Mouse (Mus musculus) thymus, postnatal 25 days (tissue): ENCODE measurements around the gene 1700025G04Rik.

Experiments
- DNase-seq: peaks from one replicate; pipeline ENCODE4 v3.0.0; 2022

1700025G04Rik gene

GRCm38 (mm10) chr1:151890041-151890621 is 199.8 kb downstream of the 1700025G04Rik start:
- DNase-seq: no peak

- no peak for DNase-seq
These were observed 202.3 kb downstream of the 1700025G04Rik start for GRCm38 (mm10) chr1:151887631-151888030.

DNA sequence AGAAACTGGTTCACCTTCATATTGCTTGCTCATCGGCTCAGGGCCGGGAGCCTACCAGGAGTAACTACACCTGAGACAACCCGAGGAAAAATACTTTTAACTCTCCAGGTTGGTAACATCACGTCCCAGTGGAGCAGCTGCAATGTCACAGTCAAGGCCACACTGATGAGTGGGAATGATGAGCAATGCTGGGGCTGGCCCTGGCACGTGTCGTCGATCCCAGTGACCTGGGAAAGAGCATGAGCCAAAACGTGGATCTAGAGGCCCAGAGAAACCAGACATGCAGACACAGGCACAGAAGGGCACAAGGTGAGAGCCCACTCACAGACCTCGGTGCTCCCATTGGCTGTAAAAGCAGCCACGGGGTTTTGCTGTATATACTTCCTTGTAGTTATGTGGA is 202.8 kb downstream of the 1700025G04Rik start:
- DNase-seq: no peak

DNA sequence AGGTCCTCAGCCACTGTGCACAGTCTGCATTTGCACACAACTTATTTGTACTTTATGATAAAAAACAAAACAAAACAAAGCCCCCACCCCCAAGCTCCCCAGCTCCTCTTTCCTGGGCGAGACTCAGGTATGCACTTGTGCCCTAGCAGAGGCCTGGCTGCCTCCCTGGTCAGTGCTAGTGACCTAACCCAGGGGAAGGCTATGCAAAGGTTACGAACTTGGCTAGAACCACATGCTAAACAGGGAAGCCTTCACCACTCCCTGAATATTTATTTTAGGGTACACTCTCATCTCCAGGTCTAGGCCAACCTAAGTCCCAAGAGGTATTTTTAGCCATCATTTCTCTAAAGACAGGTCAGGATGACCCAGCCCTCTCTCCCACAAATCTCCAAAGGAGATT is 203.8 kb downstream of the 1700025G04Rik start:
- no peak for DNase-seq

DNA sequence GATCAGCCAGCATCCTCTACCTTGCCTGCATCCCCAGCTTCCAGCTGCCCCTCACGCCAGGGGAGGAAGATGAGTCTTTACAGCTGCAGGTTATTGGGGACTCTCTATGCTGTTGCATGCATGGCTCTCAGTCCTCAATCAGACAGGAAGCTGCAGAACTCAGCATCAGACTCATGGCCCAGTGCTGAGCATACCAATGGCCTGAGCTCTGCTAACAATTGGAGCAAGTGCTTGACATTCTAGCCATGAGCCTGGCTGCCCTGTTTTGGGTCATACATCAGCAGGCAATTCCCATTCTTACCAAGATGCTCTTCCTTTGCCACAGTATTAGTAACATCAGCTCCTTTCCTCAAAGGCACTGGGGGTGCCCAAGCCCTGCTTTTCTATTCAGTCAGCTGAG is 208.7 kb downstream of the 1700025G04Rik start:
- DNase-seq: no peak

- DNase-seq: no peak
These were observed 209.2 kb downstream of the 1700025G04Rik start for GRCm38 (mm10) chr1:151880731-151881130.

- DNase-seq: no peak
These were observed 210.0 kb downstream of the 1700025G04Rik start for GRCm38 (mm10) chr1:151879966-151880365.

DNA sequence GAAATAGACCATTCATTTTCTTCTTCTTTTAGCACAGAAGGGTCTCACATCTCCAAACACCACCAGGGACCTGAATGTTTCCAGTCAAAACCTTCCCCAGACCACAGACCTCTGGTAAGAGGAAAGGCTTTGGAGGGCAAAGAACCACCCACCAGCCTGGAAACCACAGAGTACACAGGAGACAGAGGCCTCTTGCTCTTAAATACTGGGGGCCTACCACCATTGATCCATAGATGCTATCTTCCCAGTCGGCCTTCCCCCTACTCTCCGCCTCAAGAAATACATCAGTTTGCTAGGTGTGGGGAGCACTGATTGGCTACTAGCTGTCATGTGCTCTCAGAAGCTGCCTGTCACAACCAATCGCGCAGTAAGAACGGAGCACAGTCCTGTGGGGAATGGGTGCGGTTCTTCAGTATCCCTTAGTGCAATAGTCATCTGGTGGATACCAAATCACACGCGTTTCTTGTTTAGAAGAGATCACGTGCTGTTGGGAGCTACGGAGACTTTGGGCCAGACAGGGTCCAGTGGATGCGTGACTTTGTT is 210.5 kb downstream of the 1700025G04Rik start:
- no peak for DNase-seq

DNA sequence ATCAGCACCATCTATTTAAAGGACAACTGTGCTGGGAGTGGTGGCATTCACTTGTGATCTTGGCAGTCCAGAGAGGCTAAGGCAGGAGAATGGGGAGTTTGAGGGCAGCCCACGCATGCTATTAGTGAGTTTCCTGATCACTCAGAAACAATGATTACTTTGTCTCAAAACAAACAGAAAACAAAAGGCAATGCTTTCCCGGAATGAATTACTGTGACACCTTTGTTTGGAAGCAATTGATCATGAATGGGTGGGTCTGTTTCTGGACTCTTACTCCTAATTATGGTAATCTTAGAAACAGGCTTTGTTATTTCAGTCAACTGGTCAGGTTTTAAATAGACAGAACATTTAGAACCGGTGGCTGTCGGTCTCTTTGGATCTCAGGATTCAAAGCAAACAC is 211.5 kb downstream of the 1700025G04Rik start:
- no peak for DNase-seq

DNA sequence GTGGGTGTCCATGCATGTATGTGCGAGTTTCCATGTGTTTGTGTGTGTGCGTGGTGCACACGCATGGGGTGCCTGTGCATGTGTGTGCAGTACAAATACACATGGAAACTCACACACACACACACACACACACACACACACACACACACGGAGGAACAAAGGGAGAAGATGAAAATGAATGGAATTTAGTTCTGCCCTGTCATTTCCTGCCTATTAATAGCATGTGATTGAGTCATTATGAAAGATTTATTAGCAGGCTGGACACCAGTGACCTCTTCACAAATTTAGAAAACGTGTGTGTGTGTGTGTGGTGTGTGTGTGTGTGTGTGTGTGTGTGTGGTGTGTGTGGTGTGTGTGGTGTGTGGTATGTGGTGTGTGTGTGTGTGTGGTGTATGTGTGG is 217.0 kb downstream of the 1700025G04Rik start:
- no peak for DNase-seq

DNA sequence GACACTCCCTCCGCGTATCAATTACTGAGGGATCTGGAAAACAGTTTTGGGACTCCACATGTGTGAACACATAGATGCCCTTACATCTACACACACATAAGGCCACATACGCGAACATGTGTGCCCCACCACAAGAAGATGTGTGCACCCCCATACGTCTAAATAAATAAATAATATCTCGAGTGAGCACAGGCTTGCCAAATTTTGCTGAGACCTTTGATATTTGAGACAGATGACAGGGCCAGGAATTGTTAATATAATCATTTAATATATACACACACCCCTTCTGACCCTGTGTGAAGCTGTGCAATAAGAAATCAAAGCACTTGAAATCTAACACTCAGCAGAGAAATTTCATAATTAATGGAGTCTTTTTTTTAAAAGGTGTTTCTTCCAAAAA is 225.6 kb downstream of the 1700025G04Rik start:
- no peak for DNase-seq

- DNase-seq: no peak
These were observed 226.2 kb downstream of the 1700025G04Rik start for GRCm38 (mm10) chr1:151863797-151864147.

- no peak for DNase-seq
These were observed 226.7 kb downstream of the 1700025G04Rik start for GRCm38 (mm10) chr1:151863135-151863796.

- DNase-seq: no peak
These were observed 227.8 kb downstream of the 1700025G04Rik start for GRCm38 (mm10) chr1:151862109-151862508.

DNA sequence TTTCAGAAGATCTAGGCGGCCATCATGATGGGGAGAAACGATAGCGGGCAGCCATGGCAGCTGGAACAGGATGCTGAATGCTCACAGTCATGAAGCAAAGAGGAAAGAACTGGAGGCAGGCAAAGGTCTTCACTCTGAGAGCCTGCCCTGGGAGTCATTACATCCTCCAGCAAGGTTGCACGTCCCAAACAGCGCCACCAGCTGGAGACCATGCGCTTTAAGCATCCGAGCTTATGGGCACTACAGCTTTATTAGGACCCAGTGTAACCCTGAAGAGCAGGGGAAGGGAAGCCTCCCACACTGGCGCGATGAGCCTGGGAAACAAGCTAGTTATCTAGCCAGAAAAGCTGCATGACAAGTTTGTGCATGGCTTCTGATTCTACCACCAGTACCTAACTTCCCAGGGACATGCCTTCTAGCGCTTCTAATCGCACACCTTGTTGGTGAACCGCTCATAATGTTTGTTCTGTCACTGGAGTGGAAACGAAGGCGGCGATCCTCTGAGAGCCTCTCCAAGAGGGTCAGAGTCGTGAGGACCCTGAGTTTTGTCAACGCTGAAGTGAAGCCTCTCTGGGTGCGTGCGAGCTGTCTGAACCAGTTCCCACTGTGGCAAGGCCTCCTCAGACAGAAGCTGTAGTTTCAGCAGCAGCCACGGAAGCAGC is 228.5 kb downstream of the 1700025G04Rik start:
- DNase-seq: no peak

DNA sequence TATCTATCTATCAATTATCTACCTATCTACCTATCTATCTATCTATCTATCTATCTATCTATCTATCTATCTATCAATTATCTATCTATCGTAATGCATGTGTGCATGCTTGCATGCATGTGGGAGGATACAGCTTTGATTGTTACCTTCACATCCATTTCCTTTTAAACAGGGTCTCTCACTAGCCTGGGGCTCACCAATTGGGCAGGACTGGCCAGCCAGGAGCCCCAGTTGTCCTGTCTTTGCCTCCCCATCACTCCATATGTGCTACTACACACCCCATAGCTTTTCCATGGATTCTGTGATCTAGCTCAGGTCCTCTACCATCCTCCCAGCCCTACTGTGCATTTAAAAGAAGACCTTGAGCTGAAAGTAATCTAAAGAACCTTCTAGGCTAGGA is 231.5 kb downstream of the 1700025G04Rik start:
- DNase-seq: no peak

DNA sequence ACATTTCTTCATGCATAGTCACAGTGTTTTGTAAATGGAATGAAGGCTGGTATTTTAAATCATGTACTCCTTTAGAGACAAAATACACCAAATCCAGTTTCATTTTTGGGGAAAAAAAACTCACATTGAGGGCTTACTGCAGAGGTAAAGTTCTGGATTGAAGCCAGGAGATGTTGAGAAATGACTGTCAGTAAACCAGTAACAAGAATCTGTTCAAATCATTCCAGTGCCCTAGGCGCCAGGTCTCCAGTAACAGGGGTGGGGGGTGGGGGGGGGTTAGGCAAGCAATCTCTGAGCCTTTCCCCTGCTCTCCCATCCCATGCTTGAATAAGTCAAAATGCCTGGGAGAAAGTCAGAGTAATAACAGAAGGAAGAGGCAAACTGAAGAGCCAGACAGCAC is 234.4 kb downstream of the 1700025G04Rik start:
- no peak for DNase-seq

DNA sequence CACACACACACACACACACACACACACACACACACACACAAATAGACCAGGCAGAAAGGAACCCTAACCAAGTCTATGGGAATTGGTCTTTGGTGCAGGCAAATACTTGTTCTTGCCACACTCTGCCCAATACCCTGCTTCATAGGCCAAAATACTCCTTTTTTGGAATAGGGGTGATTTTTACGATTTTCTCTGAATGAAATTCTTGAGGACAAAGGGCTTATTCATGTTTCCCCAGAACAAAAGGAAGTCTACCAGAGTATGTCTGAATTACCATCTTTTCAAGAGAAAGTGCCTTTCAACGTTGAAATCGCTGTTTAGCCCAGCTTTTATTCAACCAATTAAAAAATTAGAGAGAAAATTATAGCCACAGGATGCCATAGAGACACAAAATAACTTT is 237.9 kb downstream of the 1700025G04Rik start:
- DNase-seq: no peak

GRCm38 (mm10) chr1:151851051-151851848 is 238.7 kb downstream of the 1700025G04Rik start:
- no peak for DNase-seq

- DNase-seq: no peak
These were observed 239.8 kb downstream of the 1700025G04Rik start for GRCm38 (mm10) chr1:151849993-151850608.

GRCm38 (mm10) chr1:151848286-151848685 is 241.6 kb downstream of the 1700025G04Rik start:
- DNase-seq: no peak

DNA sequence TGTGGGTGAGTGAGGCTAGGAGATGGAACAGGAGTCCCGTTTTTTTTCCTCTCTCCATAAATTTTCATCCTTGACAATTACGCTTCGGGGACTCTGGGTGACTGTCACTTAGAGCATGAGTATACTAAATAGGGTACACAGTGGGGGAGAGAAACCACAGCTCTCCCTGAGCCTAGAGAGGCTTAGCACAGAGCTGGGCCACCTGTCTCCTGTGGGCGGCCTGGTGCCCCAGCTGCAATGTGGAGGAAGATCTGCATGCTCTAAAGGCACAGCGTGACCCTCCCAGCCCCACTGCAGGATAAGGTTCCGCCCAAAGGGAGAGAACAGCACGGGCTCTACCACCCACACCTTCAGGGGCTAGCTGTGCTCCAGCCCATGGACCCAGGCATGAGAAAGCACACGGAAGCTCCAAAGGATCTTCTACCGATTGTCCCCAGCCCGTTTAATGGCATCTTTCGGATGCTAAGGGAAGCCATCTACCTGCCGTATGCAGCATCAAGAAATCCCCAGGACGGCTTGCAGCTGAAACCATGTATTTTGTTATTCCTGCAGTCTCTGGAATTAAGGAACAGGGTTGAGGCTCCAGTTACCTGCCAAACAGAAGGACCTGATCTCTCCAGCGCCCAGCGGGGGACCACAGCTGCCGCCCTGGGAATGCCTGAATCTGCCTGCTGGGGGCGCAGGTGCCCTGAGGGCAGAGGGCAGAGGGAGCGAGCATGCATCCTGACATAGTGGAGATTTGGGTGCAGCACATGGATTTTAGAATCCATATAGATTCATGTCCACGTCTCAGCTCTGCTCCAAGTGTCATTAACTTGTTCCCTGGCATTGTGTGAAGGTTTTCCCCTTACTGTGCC is 243.8 kb downstream of the 1700025G04Rik start:
- DNase-seq: no peak
